Mouse (Mus musculus) lung, embryonic 16.5 days (tissue): Measurements from ENCODE around the gene Exosc7. TPM values are rescaled to one million over a fixed set of nuclear protein-coding genes. Genes with fewer than 3 reads are reported as not detected.

ENCODE experiments used
- ATAC-seq: fragments of 200-750 bp; cut with Nextera tagmentation; 2 replicates; pipeline ENCODE4 v1.8.0; 2017; ENCODE audit warnings: low read depth, mild to moderate bottlenecking, moderate library complexity
- H3K27ac ChIP-seq: fragments of 300-500 bp; sonication (generic); 2 replicates; pipeline ENCODE4 v1.5.1; 2014; ENCODE audit warnings: mild to moderate bottlenecking, control low read depth, low read length
- H3K27me3 ChIP-seq: fragments of 300-500 bp; sonication (generic); 2 replicates; pipeline ENCODE4 v1.6.1; 2014; ENCODE audit warnings: low read depth, low read length, mixed read lengths; ENCODE audit not compliant: control insufficient read depth, insufficient read depth
- H3K36me3 ChIP-seq: fragments of 300-500 bp; sonication (generic); 2 replicates; pipeline ENCODE4 v1.6.1; 2014; ENCODE audit warnings: low read length; ENCODE audit not compliant: control insufficient read depth, insufficient read depth
- H3K4me1 ChIP-seq: fragments of 300-500 bp; sonication (generic); replicated peaks from 2 replicates; pipeline ENCODE4 v1.6.1; 2014; ENCODE audit warnings: low read length, mixed read lengths; ENCODE audit not compliant: control insufficient read depth, insufficient read depth
- H3K4me2 ChIP-seq: fragments of 300-500 bp; sonication (generic); 2 replicates; pipeline ENCODE4 v1.6.1; 2014; ENCODE audit warnings: low read depth, low read length, control low read depth
- H3K4me3 ChIP-seq: fragments of 300-500 bp; sonication (generic); 2 replicates; pipeline ENCODE4 v1.5.1; 2014; ENCODE audit warnings: mild to moderate bottlenecking, low read length, control low read depth
- H3K9ac ChIP-seq: fragments of 300-500 bp; sonication (generic); 2 replicates; pipeline ENCODE4 v1.6.1; 2014; ENCODE audit warnings: low read length, control low read depth
- H3K9me3 ChIP-seq: fragments of 300-500 bp; sonication (generic); 2 replicates; pipeline ENCODE4 v1.6.1; 2016; ENCODE audit warnings: low read length; ENCODE audit not compliant: control insufficient read depth
- WGBS: fragments of 180-500 bp; shearing (Covaris S2); extraction: QIAGEN DNeasy Blood & Tissue Kit; methylation state at CpG from one replicate; pipeline ENCODE4 v1.1.7; 2014; 5-methylcytosine and 5-hydroxymethylcytosine counted together
- polyA plus RNA-seq: library from polyadenylated mRNA; unstranded; fragments of >200 nt; fragmentation: Nextera tagmentation; extraction: Ambion mirVana; gene quantifications from 2 replicates; pipeline ENCODE4 v1.2.1, GENCODE M21; 2015

The Exosc7 gene
- polyA plus RNA-seq, 1 experiment from 2014 or later, result 123 TPM

- ATAC-seq, result peak; percentile 61
- Histone ChIP-seq H3K4me2 (no peak overlapping the region), H3K4me1 (peaks cover 6% of the 10 kb centered on the region; the same call in 1 of the 2 replicates), H3K4me3 (no peak overlapping the region), H3K36me3 (peaks cover 14% of the 10 kb centered on the region), H3K27ac (no peak overlapping the region), H3K9me3 (no peaks in the 10 kb centered on the region), H3K9ac (no peak overlapping the region), H3K27me3 (no peaks in the 10 kb centered on the region)
Observed at GRCm38 (mm10) chr9:123104362-123104761, 8.7 kb upstream of the Exosc7 start.

GRCm38 (mm10) chr9:123107186-123107585 lies 5.8 kb upstream of the Exosc7 start:
- no peaks in the 10 kb centered on the region for H3K9me3 ChIP-seq
- no peaks in the 10 kb centered on the region for H3K27me3 ChIP-seq
- WGBS, result 84% methylated on average over 4 of the region's 4 CpGs
- no peak overlapping the region for H3K9ac ChIP-seq
- peaks cover 15% of the 10 kb centered on the region for H3K4me1 ChIP-seq
- no peak overlapping the region for H3K4me3 ChIP-seq
- H3K4me2 ChIP-seq, result no peak overlapping the region
- peaks cover 4% of the 10 kb centered on the region; the same call in 1 of the 2 replicates for H3K36me3 ChIP-seq
- no peak overlapping the region for H3K27ac ChIP-seq
- ATAC-seq, result no peak

- H3K36me3 ChIP-seq, result peaks cover 4% of the 10 kb centered on the region; the same call in 1 of the 2 replicates
- no peak overlapping the region for H3K4me3 ChIP-seq
- no peak for ATAC-seq
- H3K4me1 ChIP-seq, result peaks cover 21% of the 10 kb centered on the region
- H3K27ac ChIP-seq, result peak overlapping the region; percentile 38; the same call in 1 of the 2 replicates
- no peaks in the 10 kb centered on the region for H3K9me3 ChIP-seq
- no peaks in the 10 kb centered on the region for H3K27me3 ChIP-seq
- WGBS, result 57% methylated on average over 7 of the region's 7 CpGs
- H3K9ac ChIP-seq, result no peak overlapping the region
- H3K4me2 ChIP-seq, result no peak overlapping the region
Observed at GRCm38 (mm10) chr9:123109188-123109587, 3.8 kb upstream of the Exosc7 start.

GRCm38 (mm10) chr9:123111751-123112221 lies 1.2 kb upstream of the Exosc7 start:
- Histone ChIP-seq H3K4me1 (peaks cover 21% of the 10 kb centered on the region), H3K9me3 (no peaks in the 10 kb centered on the region), H3K4me3 (peak overlapping the region; percentile 98), H3K9ac (peak overlapping the region; percentile 98), H3K36me3 (no peaks in the 10 kb centered on the region), H3K27ac (0 out of 2 replicates have a peak overlapping the region, but pooled peaks have one; percentile 18), H3K27me3 (no peaks in the 10 kb centered on the region), H3K4me2 (peak overlapping the region; percentile 94)
- ATAC-seq, result no peak
- WGBS, result 43% methylated on average over 8 of the region's 8 CpGs

- Histone ChIP-seq H3K4me1 (peaks cover 20% of the 10 kb centered on the region), H3K9me3 (no peaks in the 10 kb centered on the region), H3K4me3 (peak overlapping the region; percentile 98), H3K9ac (peak overlapping the region; percentile 98), H3K27me3 (no peaks in the 10 kb centered on the region), H3K36me3 (peaks cover 3% of the 10 kb centered on the region), H3K27ac (peak overlapping the region; percentile 97; the same call in 1 of the 2 replicates), H3K4me2 (peak overlapping the region; percentile 94)
- no peak for ATAC-seq
- 47% methylated on average over 6 of the region's 6 CpGs for WGBS
Observed at GRCm38 (mm10) chr9:123113931-123114330, 916 bp downstream of the Exosc7 start.

GRCm38 (mm10) chr9:123115566-123115965 lies 2.6 kb downstream of the Exosc7 start:
- whole genome bisulfite sequencing, result 96% methylated on average over 1 of the region's 1 CpGs
- no peak overlapping the region for H3K27ac ChIP-seq
- H3K27me3 ChIP-seq, result no peaks in the 10 kb centered on the region
- no peak overlapping the region for H3K4me3 ChIP-seq
- peaks cover 15% of the 10 kb centered on the region for H3K4me1 ChIP-seq
- H3K9me3 ChIP-seq, result no peaks in the 10 kb centered on the region
- H3K36me3 ChIP-seq, result peaks cover 18% of the 10 kb centered on the region
- H3K4me2 ChIP-seq, result no peak overlapping the region
- ATAC-seq, result no peak
- no peak overlapping the region for H3K9ac ChIP-seq

- no peaks in the 10 kb centered on the region for H3K9me3 ChIP-seq
- no peak overlapping the region for H3K4me3 ChIP-seq
- H3K4me2 ChIP-seq, result no peak overlapping the region
- no peaks in the 10 kb centered on the region for H3K4me1 ChIP-seq
- H3K9ac ChIP-seq, result no peak overlapping the region
- no peak for ATAC-seq
- no peaks in the 10 kb centered on the region for H3K27me3 ChIP-seq
- H3K36me3 ChIP-seq, result peaks cover 30% of the 10 kb centered on the region
- H3K27ac ChIP-seq, result no peak overlapping the region
- WGBS, result 83% methylated on average over 3 of the region's 3 CpGs
Observed at GRCm38 (mm10) chr9:123123017-123123416, 10.0 kb downstream of the Exosc7 start.

GRCm38 (mm10) chr9:123123571-123124412 lies 10.8 kb downstream of the Exosc7 start:
- 0 out of 2 replicates have a peak, but pooled peaks have one; percentile 7 for ATAC-seq
- Histone ChIP-seq H3K4me1 (no peaks in the 10 kb centered on the region), H3K9ac (no peak overlapping the region), H3K9me3 (no peaks in the 10 kb centered on the region), H3K27ac (no peak overlapping the region), H3K4me2 (no peak overlapping the region), H3K36me3 (peaks cover 29% of the 10 kb centered on the region), H3K4me3 (no peak overlapping the region), H3K27me3 (no peaks in the 10 kb centered on the region)
- WGBS, result 94% methylated on average over 6 of the region's 6 CpGs

GRCm38 (mm10) chr9:123124413-123124981 lies 11.5 kb downstream of the Exosc7 start:
- Histone ChIP-seq H3K4me3 (no peak overlapping the region), H3K9ac (no peak overlapping the region), H3K4me1 (no peaks in the 10 kb centered on the region), H3K9me3 (no peaks in the 10 kb centered on the region), H3K4me2 (no peak overlapping the region), H3K36me3 (peaks cover 24% of the 10 kb centered on the region), H3K27ac (no peak overlapping the region), H3K27me3 (no peaks in the 10 kb centered on the region)
- WGBS, result 99% methylated on average over 2 of the region's 2 CpGs
- ATAC-seq, result no peak
